Mouse (Mus musculus) brain, embryonic 14.5 days (tissue): Measurements from ENCODE around the gene 1110051M20Rik.

Source experiments
- CTCF ChIP-seq: fragments of 200-500 bp; IDR thresholded peaks from 2 replicates; pipeline ENCODE4 v1.5.1; 2012; ENCODE audit warnings: inconsistent platforms, mild to moderate bottlenecking, moderate library complexity, borderline replicate concordance; ENCODE audit not compliant: insufficient read depth, insufficient read length; ENCODE audit errors: extremely low read depth
- POLR2A ChIP-seq: fragments of 200-500 bp; IDR thresholded peaks from 2 replicates; pipeline ENCODE4 v1.6.1; 2012; ENCODE audit warnings: mild to moderate bottlenecking, inconsistent platforms, borderline replicate concordance; ENCODE audit not compliant: poor library complexity, insufficient read depth, insufficient read length, severe bottlenecking; ENCODE audit errors: extremely low read depth

GRCm38 (mm10) chr2:91353854-91354253 is 90.7 kb downstream of the 1110051M20Rik start:
- TF ChIP-seq CTCF (no peak), POLR2A (no peak)
